Mouse (Mus musculus) limb, embryonic 12.5 days (tissue): ENCODE data around the gene Mrpl52. TPM values are rescaled to one million over a fixed set of nuclear protein-coding genes. Genes with fewer than 3 reads are reported as not detected.

ENCODE experiments used
- ATAC-seq: fragments of 200-750 bp; cut with Nextera tagmentation; 2 replicates; pipeline ENCODE4 v1.8.0; 2017; ENCODE audit warnings: low read depth, moderate TSS enrichment; ENCODE audit not compliant: insufficient number of reproducible peaks, insufficient read depth, low FRiP score, low TSS enrichment
- H3K27ac ChIP-seq: fragments of 300-500 bp; sonication (generic); 2 replicates; pipeline ENCODE4 v1.5.1; 2016; ENCODE audit warnings: mild to moderate bottlenecking, moderate library complexity
- H3K27me3 ChIP-seq: fragments of 300-500 bp; sonication (generic); 2 replicates; pipeline ENCODE4 v1.6.1; 2016; ENCODE audit warnings: mild to moderate bottlenecking, moderate library complexity
- H3K36me3 ChIP-seq: fragments of 300-500 bp; sonication (generic); 2 replicates; pipeline ENCODE4 v1.6.1; 2016; ENCODE audit warnings: mild to moderate bottlenecking, moderate library complexity
- H3K4me1 ChIP-seq: fragments of 300-500 bp; sonication (generic); replicated peaks from 2 replicates; pipeline ENCODE4 v1.6.1; 2016
- H3K4me2 ChIP-seq: fragments of 300-500 bp; sonication (generic); 2 replicates; pipeline ENCODE4 v1.6.1; 2016; ENCODE audit warnings: mild to moderate bottlenecking, moderate library complexity
- H3K4me3 ChIP-seq: fragments of 300-500 bp; sonication (generic); replicated peaks from 2 replicates; pipeline ENCODE4 v1.5.1; 2016; ENCODE audit warnings: mild to moderate bottlenecking
- H3K9ac ChIP-seq: fragments of 300-500 bp; sonication (generic); replicated peaks from 2 replicates; pipeline ENCODE4 v1.6.1; 2016; ENCODE audit warnings: mild to moderate bottlenecking, moderate library complexity
- H3K9me3 ChIP-seq: fragments of 300-500 bp; sonication (generic); 2 replicates; pipeline ENCODE4 v1.6.1; 2016; ENCODE audit warnings: mild to moderate bottlenecking, moderate library complexity
- WGBS: fragments of 180-500 bp; shearing (Covaris S2); methylation state at CpG from one replicate; pipeline ENCODE4 v1.1.7; 2016; 5-methylcytosine and 5-hydroxymethylcytosine counted together
- polyA plus RNA-seq: library from polyadenylated mRNA; unstranded; fragments of >200 nt; fragmentation: Nextera tagmentation; extraction: Ambion mirVana; gene quantifications from 2 replicates; pipeline ENCODE4 v1.2.1, GENCODE M21; 2016

Mrpl52 gene
- polyA plus RNA-seq, 1 experiment from 2014 or later: 259 TPM

DNA sequence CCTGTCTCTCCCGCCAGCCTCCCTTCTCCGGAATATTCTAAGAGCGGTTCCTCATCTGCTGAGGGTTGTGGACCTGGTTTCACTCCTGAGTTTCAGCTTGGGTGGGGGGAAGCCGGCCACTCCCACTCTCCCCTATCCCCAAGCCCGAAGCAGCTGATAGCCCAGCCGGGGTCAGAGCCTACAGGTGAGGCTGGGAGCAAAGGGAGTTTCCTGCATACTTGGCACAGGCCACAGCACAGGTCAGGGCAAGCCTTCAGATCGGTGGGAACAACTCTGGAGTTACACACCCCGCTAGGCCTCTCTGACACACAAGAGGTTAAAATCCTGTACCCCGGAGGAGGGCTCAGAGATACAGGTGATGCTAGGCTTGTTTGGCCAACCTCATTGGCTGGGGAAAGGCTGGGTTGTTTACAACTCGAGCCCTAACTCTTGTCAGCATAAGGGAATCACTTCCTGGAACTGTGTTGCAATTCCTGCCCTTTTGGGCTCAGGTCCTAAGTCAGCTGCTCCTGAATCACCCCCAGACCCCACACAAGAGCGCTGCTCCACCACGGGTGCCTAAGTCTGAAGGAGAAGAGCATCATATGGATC is 7.3 kb downstream of the Mrpl52 start:
- H3K4me2 ChIP-seq: peak overlapping the region; percentile 95
- peak overlapping the region; percentile 99 for H3K9ac ChIP-seq
- H3K36me3 ChIP-seq: peaks cover 56% of the 10 kb centered on the region
- peak overlapping the region; percentile 98; the same call in 1 of the 2 replicates for H3K27ac ChIP-seq
- no peak for ATAC-seq
- 58% methylated on average over 12 of the region's 12 CpGs for WGBS
- H3K9me3 ChIP-seq: no peaks in the 10 kb centered on the region
- H3K27me3 ChIP-seq: no peaks in the 10 kb centered on the region
- peaks cover 42% of the 10 kb centered on the region for H3K4me1 ChIP-seq
- peak overlapping the region; percentile 88 for H3K4me3 ChIP-seq

DNA sequence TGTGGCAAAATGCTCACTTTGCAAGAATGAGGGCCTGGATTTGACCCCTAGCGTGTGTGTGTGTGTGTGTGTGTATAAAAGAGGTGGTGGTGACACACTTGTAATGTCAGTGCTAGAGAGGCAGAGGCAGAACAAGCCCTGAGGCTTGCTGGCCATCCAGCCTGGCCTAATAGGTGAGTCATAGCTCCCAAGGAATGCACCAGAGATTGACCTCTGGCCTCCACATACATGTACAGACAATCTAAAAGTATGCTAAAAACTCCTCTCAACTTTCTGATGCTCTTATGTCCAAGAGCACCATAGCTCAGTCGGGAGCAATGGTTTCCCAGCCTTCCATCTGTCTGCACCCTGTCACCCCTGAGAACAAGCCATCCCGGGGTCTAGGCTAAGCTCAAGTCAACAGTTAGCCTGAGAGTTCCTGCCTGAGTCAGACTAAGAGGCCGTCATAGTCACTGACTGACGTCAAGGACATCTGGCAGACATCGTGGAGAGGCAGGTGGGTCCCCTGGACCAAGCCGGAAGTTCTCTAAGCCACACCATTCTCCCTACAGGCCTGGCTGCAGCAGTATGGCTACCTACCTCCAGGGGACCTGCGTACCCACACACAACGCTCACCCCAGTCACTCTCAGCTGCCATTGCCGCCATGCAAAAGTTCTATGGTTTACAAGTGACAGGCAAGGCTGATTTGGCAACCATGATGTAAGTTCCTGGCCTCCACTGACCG is 8.6 kb downstream of the Mrpl52 start:
- Histone ChIP-seq H3K4me2 (no peak overlapping the region), H3K36me3 (peaks cover 60% of the 10 kb centered on the region), H3K9me3 (no peaks in the 10 kb centered on the region), H3K4me1 (peaks cover 32% of the 10 kb centered on the region), H3K27ac (no peak overlapping the region), H3K27me3 (no peaks in the 10 kb centered on the region), H3K9ac (no peak overlapping the region), H3K4me3 (no peak overlapping the region)
- no peak for ATAC-seq
- 80% methylated on average over 11 of the region's 11 CpGs for WGBS

DNA sequence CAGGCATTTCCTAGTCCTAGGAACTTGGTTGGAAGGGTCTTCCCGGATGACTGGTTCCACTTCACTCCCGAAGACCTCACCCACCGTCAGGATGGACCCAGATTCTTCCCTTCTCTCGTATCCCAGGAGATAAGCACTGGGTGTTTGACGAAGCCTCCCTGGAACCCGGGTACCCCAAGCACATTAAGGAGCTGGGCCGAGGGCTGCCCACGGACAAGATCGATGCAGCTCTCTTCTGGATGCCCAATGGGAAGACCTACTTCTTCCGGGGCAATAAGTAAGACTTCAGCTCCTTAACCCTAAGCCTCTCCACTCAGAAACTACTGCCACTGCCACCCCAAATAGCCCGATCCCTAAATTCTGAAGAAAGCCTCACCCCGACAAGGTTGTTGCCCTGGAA is 12.4 kb downstream of the Mrpl52 start:
- 89% methylated on average over 12 of the region's 12 CpGs for WGBS
- H3K36me3 ChIP-seq: peaks cover 72% of the 10 kb centered on the region
- H3K27me3 ChIP-seq: no peaks in the 10 kb centered on the region
- H3K4me3 ChIP-seq: no peak overlapping the region
- peaks cover 32% of the 10 kb centered on the region for H3K4me1 ChIP-seq
- H3K27ac ChIP-seq: no peak overlapping the region
- H3K4me2 ChIP-seq: no peak overlapping the region
- no peaks in the 10 kb centered on the region for H3K9me3 ChIP-seq
- no peak overlapping the region for H3K9ac ChIP-seq
- no peak for ATAC-seq

DNA sequence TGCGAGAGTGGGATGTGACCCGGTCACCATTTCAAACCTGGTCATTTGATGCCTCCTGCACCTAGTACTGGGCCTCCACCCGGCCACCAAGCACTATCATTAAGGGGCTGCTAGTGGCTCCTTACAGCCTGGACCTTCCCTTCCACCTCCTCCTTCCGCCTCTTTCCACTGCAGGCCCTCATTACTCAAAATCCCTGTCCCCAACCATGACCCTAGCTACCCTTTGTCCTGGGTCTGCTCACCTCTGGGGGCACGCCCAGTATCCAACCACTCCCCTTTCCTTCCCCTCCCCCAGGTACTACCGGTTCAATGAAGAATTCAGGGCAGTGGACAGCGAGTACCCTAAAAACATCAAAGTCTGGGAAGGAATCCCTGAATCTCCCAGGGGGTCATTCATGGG is 12.9 kb downstream of the Mrpl52 start:
- Histone ChIP-seq H3K4me3 (no peak overlapping the region), H3K36me3 (peaks cover 72% of the 10 kb centered on the region), H3K9me3 (no peaks in the 10 kb centered on the region), H3K9ac (no peak overlapping the region), H3K4me2 (no peak overlapping the region), H3K27ac (no peak overlapping the region), H3K27me3 (no peaks in the 10 kb centered on the region), H3K4me1 (peaks cover 30% of the 10 kb centered on the region)
- ATAC-seq: no peak
- 73% methylated on average over 7 of the region's 7 CpGs for WGBS

DNA sequence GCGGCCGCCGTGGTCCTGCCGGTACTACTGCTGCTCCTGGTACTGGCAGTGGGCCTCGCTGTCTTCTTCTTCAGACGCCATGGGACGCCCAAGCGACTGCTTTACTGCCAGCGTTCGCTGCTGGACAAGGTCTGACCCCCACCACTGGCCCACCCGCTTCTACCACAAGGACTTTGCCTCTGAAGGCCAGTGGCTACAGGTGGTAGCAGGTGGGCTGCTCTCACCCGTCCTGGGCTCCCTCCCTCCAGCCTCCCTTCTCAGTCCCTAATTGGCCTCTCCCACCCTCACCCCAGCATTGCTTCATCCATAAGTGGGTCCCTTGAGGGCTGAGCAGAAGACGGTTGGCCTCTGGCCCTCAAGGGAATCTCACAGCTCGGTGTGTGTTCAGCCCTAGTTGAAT is 13.8 kb downstream of the Mrpl52 start:
- H3K36me3 ChIP-seq: peaks cover 63% of the 10 kb centered on the region

DNA sequence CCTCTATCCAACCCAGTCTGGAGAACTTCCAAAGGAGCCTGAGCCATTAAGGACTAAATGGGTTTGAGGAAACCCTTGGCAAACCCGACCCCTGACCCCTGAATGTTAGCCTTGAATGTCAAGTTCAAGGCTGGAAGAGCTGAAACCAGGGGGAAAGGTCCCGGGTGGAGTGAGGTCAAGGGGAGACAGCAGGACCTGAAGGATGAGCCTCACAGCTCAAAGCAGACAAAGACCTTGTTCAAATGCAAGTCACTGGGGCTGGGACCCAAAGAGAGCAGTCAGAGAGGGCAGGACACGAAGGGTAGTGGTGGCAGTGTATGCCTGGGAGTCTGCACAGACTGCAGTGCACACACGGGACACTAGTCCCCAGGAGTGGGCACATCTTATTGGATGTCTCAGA is 14.7 kb downstream of the Mrpl52 start:
- 75% methylated on average over 4 of the region's 4 CpGs for WGBS
- Histone ChIP-seq H3K27ac (no peak overlapping the region), H3K4me1 (peaks cover 23% of the 10 kb centered on the region), H3K9ac (no peak overlapping the region), H3K4me2 (no peak overlapping the region), H3K4me3 (no peak overlapping the region), H3K27me3 (no peaks in the 10 kb centered on the region), H3K36me3 (peaks cover 55% of the 10 kb centered on the region), H3K9me3 (no peaks in the 10 kb centered on the region)
- ATAC-seq: no peak

More for the DNA sequence above, 13.8 kb downstream of the Mrpl52 start:
- H3K9me3 ChIP-seq: no peaks in the 10 kb centered on the region
- H3K4me2 ChIP-seq: no peak overlapping the region
- H3K27me3 ChIP-seq: no peaks in the 10 kb centered on the region
- no peak overlapping the region for H3K27ac ChIP-seq
- H3K4me3 ChIP-seq: no peak overlapping the region
- no peak for ATAC-seq
- peaks cover 23% of the 10 kb centered on the region for H3K4me1 ChIP-seq
- 92% methylated on average over 14 of the region's 14 CpGs for WGBS
- no peak overlapping the region for H3K9ac ChIP-seq

DNA sequence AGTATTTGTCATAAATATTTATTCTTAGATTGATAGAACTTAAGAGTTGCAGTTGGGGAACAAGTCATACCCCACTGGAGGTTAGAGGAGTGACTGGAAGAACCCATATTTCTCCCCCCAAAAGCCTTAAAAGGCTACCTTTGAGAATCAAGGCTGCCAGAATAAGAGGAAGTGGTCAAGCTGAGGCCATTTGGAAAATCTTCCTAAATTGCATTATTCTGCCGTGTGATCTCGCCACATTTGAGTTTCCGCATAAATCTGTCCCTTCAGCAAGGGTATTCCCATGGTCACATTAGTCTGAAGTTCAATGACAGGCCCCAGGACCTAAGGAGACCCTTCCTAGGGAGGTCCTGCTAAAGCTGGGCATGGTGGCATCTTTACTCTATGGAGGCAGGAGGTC is 15.8 kb downstream of the Mrpl52 start:
- no peak overlapping the region for H3K4me2 ChIP-seq
- H3K9ac ChIP-seq: no peak overlapping the region
- no peak overlapping the region for H3K4me3 ChIP-seq
- H3K36me3 ChIP-seq: peaks cover 43% of the 10 kb centered on the region
- peaks cover 23% of the 10 kb centered on the region for H3K4me1 ChIP-seq
- peak overlapping the region; percentile 88; the same call in 1 of the 2 replicates for H3K27ac ChIP-seq
- peak; percentile 40; the same call in 1 of the 2 replicates for ATAC-seq
- no peaks in the 10 kb centered on the region for H3K27me3 ChIP-seq
- H3K9me3 ChIP-seq: no peaks in the 10 kb centered on the region
- WGBS: 91% methylated on average over 3 of the region's 3 CpGs

DNA sequence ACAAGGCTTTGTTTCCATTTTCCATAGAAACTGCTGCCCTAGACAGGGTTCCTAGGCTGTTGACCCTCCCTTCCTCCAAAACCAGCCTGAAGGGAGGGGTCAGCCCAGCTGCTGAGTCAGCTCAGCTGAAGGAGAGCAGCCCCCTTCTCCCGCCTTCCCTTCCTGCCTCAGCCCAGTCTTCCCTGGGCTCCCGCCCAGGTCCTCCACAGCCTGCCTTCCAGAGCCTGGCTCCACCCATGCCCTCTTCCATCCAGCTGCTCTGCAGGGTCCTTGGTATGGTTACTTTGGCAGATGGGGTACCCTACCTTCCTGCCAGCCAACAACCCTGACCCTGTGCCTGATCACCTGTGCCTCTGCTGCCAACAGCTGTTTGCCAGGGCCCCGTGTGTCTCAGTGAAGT is 16.5 kb downstream of the Mrpl52 start:
- peaks cover 36% of the 10 kb centered on the region for H3K36me3 ChIP-seq
- peak overlapping the region; percentile 32 for H3K4me2 ChIP-seq
- H3K27ac ChIP-seq: peak overlapping the region; percentile 88
- no peaks in the 10 kb centered on the region for H3K27me3 ChIP-seq
- H3K4me1 ChIP-seq: peaks cover 23% of the 10 kb centered on the region
- no peaks in the 10 kb centered on the region for H3K9me3 ChIP-seq
- no peak overlapping the region for H3K4me3 ChIP-seq
- peak; percentile 86 for ATAC-seq
- peak overlapping the region; percentile 24 for H3K9ac ChIP-seq
- WGBS: 6% methylated on average over 3 of the region's 3 CpGs

DNA sequence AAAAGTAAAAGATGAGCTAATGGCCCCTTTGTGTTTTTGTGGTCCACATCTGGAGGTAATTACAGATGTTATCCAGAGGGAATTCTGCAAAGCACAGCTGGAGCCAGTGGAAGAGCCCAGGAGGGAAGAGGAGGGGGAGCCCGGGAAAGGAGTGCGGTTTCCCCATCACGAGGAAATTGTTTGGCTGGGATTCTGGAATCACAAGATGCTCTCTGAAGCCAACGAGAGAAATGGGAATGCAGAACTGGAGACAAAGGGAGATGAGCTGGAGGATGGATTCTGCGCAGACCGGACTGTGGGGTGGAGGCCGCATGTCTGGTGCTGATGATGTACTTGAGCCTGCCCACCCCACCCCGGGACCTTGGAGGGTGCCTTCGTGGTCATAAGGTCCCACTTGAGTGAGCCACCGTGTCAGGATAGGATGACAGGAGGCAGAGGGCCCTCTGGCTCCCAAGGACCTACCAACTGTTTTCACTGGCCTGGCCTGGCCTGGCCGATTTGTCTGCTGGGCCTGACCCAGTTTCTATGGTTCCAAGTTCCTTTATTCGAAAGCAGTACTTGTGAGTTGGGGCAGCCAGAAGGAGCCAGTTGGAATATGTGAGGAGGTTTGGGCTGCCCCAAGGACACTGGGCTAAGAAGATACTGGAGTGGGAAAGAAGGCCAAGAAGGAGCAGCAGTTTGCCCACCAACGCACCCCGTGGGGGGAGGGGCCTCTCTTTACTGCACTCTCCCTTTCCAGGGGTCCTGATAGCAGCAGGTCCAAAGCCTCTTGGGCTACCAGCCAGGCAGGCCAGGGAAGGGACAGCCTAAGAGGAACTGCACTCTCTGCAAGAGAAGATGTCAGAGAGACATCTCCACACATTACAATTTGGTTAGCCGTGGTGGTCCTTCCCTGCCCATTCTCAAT is 17.3 kb downstream of the Mrpl52 start:
- Histone ChIP-seq H3K36me3 (peaks cover 29% of the 10 kb centered on the region), H3K4me1 (peaks cover 26% of the 10 kb centered on the region), H3K27ac (peak overlapping the region; percentile 88), H3K9me3 (no peaks in the 10 kb centered on the region), H3K9ac (no peak overlapping the region), H3K4me3 (no peak overlapping the region), H3K4me2 (no peak overlapping the region), H3K27me3 (no peaks in the 10 kb centered on the region)
- no peak for ATAC-seq
- WGBS: 52% methylated on average over 15 of the region's 15 CpGs

DNA sequence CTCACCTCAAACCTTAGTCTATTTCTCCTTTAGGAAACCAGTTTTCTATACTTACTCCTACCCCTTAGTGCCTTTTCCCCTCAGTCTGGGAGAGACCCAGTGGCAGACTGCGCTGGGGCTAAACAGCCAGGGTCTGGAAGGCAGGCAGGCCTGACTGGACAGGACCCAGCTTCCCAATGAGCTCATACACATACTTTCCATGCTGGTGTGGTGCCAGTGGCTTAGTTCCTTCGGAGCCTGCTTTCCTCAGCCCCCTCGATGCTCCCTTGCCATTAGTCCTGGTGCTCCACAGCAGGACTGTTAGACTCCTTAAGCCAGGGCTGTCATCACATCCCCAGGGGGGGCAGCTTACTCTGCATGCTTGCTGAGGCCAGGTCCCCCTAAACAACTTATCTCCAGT is 18.8 kb downstream of the Mrpl52 start:
- no peak overlapping the region for H3K4me3 ChIP-seq
- no peaks in the 10 kb centered on the region for H3K9me3 ChIP-seq
- 61% methylated on average over 3 of the region's 3 CpGs for WGBS
- no peak overlapping the region for H3K9ac ChIP-seq
- peak overlapping the region; percentile 13; the same call in 1 of the 2 replicates for H3K27ac ChIP-seq
- H3K27me3 ChIP-seq: no peaks in the 10 kb centered on the region
- H3K4me1 ChIP-seq: peaks cover 26% of the 10 kb centered on the region
- H3K4me2 ChIP-seq: no peak overlapping the region
- ATAC-seq: no peak
- peaks cover 13% of the 10 kb centered on the region for H3K36me3 ChIP-seq

DNA sequence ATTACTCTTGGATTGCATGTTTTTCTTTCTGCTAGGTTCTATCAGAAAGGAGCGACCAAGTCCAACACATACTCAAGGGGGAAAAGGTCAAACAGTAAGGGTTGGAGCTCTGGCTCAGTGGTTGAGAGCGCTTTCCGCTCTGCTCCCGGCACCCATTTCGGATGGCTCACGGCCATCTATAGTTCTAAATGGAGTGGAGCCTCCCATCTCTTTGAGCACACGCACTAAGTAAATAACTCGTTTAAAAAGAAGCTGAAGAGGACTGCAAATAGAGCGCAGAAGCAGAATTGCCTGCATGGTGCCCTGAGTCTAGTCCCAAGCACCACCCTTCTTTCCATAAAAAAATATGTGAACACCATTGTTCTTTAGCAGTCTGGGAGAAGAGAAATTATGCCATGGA is 26.9 kb downstream of the Mrpl52 start:
- Histone ChIP-seq H3K27me3 (no peaks in the 10 kb centered on the region), H3K9me3 (no peaks in the 10 kb centered on the region), H3K4me2 (no peak overlapping the region), H3K9ac (no peak overlapping the region), H3K27ac (no peak overlapping the region), H3K4me1 (0 out of 2 replicates have a peak, but pooled peaks cover 3% of the 10 kb centered on the region), H3K36me3 (no peaks in the 10 kb centered on the region), H3K4me3 (no peak overlapping the region)
- ATAC-seq: no peak
- WGBS: 92% methylated on average over 9 of the region's 9 CpGs
